Mouse (Mus musculus) ES-E14 (cell line): ENCODE results near the gene Fzr1. TPM values are rescaled to one million over a fixed set of nuclear protein-coding genes. Genes with fewer than 3 reads are reported as not detected.
A peak's percentile ranks its signal among the peaks of the same experiment; 100 is the strongest.

Experiments
- DNase-seq: peaks from one replicate; pipeline ENCODE4 v3.0.0-alpha.2; 2013; ENCODE audit warnings: low read depth, low spot score
- H3K27ac ChIP-seq: 2 replicates; pipeline ENCODE4 v1.5.1; 2012; ENCODE audit warnings: low read depth, mild to moderate bottlenecking, low read length, moderate library complexity, mixed read lengths; ENCODE audit not compliant: poor library complexity, insufficient read depth, severe bottlenecking
- H3K36me3 ChIP-seq: 2 replicates; pipeline ENCODE4 v1.6.1; 2012; ENCODE audit warnings: mild to moderate bottlenecking, low read length, moderate library complexity, mixed read lengths; ENCODE audit not compliant: control insufficient read depth, poor library complexity, insufficient read depth, severe bottlenecking
- H3K4me1 ChIP-seq, 2 experiments: fragments of 150-350 bp in 1 of 2; sonication (generic) in 1 of 2; 2 replicates each; pipeline ENCODE4 v1.6.1; 2012; ENCODE audit warnings: low read length in 2 of 2, mild to moderate bottlenecking in 1 of 2, mixed read lengths in 1 of 2; ENCODE audit not compliant: control insufficient read depth in 2 of 2, insufficient read depth in 2 of 2, poor library complexity in 1 of 2
- H3K4me3 ChIP-seq, 2 experiments: fragments of 150-350 bp in 1 of 2; sonication (generic) in 1 of 2; 2 replicates each; pipeline ENCODE4 v1.5.1; 2012; ENCODE audit warnings: low read length in 2 of 2, low read depth in 1 of 2, mild to moderate bottlenecking in 1 of 2, mixed read lengths in 1 of 2; ENCODE audit not compliant: insufficient read depth in 1 of 2, poor library complexity in 1 of 2, severe bottlenecking in 1 of 2
- H3K9ac ChIP-seq: 2 replicates; pipeline ENCODE4 v1.6.1; 2012; ENCODE audit warnings: low read depth, mild to moderate bottlenecking, low read length, mixed read lengths; ENCODE audit not compliant: poor library complexity, insufficient read depth, severe bottlenecking
- H3K9me3 ChIP-seq: fragments of 150-350 bp; sonication (generic); 2 replicates; pipeline ENCODE4 v1.6.1; 2012; ENCODE audit warnings: low read depth, mild to moderate bottlenecking, low read length; ENCODE audit not compliant: control insufficient read depth, insufficient read depth
- CHD2 ChIP-seq: IDR thresholded peaks from 2 replicates; pipeline ENCODE4 v1.6.1; 2014; ENCODE audit warnings: mild to moderate bottlenecking, low read depth, low read length, inconsistent platforms
- HCFC1 ChIP-seq: IDR thresholded peaks from 2 replicates; pipeline ENCODE4 v1.6.1; 2012; ENCODE audit warnings: low read length, inconsistent platforms, borderline replicate concordance; ENCODE audit not compliant: insufficient read depth
- MAFK ChIP-seq: IDR thresholded peaks from 2 replicates; pipeline ENCODE4 v1.6.1; 2014; ENCODE audit warnings: mild to moderate bottlenecking, low read depth, low read length, inconsistent platforms; ENCODE audit not compliant: insufficient read depth
- ZC3H11A ChIP-seq: IDR thresholded peaks from 2 replicates; pipeline ENCODE4 v1.6.1; 2012; ENCODE audit warnings: low read depth, mild to moderate bottlenecking, inconsistent platforms, low read length, borderline replicate concordance
- ZNF384 ChIP-seq: IDR thresholded peaks from 2 replicates; pipeline ENCODE4 v1.6.1; 2012; ENCODE audit warnings: low read depth, low read length, inconsistent platforms
- in situ Hi-C, 2 experiments: fragments of 600-800 bp; cut with MboI; formaldehyde crosslinking; loops; one replicate each; pipeline ENCODE4 v1.15.1; 2025; ENCODE audit warnings: low sequenced_read_pairs in 2 of 2, inconsistent platforms in 1 of 2; ENCODE audit not compliant: unreplicated experiment in 2 of 2
- total RNA-seq: library from RNA; depleted of rRNA; stranded (reverse); fragments of 300-350 nt; gene quantifications from 2 replicates; pipeline ENCODE4 v1.2.3, GENCODE M21; 2012

The Fzr1 gene
- total RNA-seq, 1 experiment: 63.0 TPM

DNA sequence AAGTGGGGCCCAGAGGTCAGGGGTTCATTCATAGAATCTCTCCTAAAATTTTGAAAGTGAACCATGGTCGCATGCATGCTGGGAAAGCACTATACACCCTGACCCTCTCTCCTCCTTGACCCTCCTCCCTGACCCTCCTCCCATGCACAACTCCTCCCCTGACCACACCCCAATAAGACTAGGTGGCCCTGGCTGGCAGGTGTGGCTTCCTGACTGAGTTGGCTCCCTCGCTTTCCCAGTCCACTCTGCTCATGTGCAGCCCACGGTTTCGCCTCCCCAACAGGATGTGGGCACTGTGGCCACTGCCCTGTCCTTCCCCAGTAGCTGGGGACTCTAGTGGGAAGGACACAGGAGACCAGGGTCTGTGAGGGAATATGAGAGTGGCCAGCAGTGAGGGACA lies 32.0 kb upstream of the Fzr1 start:
- Histone ChIP-seq H3K4me1 (peaks cover 4 to 71% of the 10 kb centered on the region in 2 experiments), H3K9ac (no peak overlapping the region; the same call in 1 of the 2 replicates), H3K9me3 (no peaks in the 10 kb centered on the region), H3K36me3 (peaks cover 5% of the 10 kb centered on the region; the same call in 1 of the 2 replicates), H3K27ac (no peak overlapping the region), H3K4me3 (peak overlapping the region; percentile 37 to 50; a peak in 2 of 4 replicates)
- in situ Hi-C loops: no loop called here
- no peak for TF ChIP-seq CHD2
- no peak for TF ChIP-seq ZNF384
- TF ChIP-seq MAFK: no peak
- TF ChIP-seq HCFC1: no peak
- TF ChIP-seq ZC3H11A: no peak
- DNase-seq: no peak

DNA sequence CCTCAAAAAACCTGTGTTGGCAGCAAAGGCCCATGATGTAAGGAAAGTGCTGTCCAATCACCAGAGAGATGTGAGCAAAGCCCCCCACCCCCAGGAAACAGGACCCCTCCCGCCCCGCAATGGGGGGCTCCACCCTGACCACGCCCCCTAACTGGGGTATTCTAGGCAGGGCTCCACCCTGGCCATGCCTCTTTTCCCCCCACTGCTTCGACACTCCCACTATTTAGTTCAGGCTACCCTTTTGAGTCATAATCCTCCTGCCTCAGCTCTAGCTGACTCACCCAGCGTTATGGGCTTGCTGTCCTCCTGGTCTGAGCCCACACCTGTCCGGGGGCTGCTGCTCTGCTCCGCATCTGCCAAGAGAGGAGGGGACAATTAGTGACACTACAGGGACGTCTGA lies 31.0 kb upstream of the Fzr1 start:
- DNase-seq: no peak
- H3K27ac ChIP-seq: peak overlapping the region; percentile 38; the same call in 1 of the 2 replicates

DNA sequence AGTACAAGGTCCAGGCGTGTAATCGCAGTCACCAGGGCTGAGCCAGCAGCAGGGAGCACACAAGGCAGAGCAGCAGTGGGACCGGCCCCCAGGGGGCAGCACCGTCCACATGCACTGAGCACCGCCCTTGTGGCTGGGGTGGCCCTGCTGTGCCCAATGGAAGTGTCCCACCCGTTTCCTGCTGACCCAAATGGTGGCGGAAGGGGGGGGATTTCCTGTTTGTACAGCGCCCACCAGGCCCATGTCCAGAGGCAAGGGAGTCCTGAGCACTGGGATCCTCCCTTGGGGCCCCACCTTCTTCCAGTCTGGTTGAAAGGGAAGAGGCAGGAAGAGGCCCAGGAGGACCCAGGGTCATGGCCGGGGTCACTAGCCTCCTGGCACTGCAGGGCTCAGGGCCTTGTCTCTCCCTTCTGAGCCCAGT lies 30.6 kb upstream of the Fzr1 start:
- Histone ChIP-seq H3K4me3 (peak overlapping the region; percentile 19 to 37; a peak in 3 of 4 replicates), H3K9ac (no peak overlapping the region), H3K9me3 (no peaks in the 10 kb centered on the region), H3K27ac (peak overlapping the region; percentile 38), H3K4me1 (peaks cover under 1 to 72% of the 10 kb centered on the region in 2 experiments; a peak in 3 of 4 replicates), H3K36me3 (peaks cover 12% of the 10 kb centered on the region; the same call in 1 of the 2 replicates)
- in situ Hi-C loops: no loop called here
- TF ChIP-seq ZC3H11A: no peak
- no peak for TF ChIP-seq MAFK
- TF ChIP-seq ZNF384: no peak
- no peak for TF ChIP-seq CHD2
- no peak for TF ChIP-seq HCFC1
- DNase-seq: no peak

More for the DNA sequence above, 31.0 kb upstream of the Fzr1 start:
- peak overlapping the region; percentile 19; the same call in 1 of the 2 replicates for H3K9ac ChIP-seq
- peaks cover 11% of the 10 kb centered on the region; the same call in 1 of the 2 replicates for H3K36me3 ChIP-seq
- peak overlapping the region; percentile 37 to 50; a peak in 3 of 4 replicates for H3K4me3 ChIP-seq
- peaks cover 2 to 72% of the 10 kb centered on the region in 2 experiments for H3K4me1 ChIP-seq
- in situ Hi-C loops: no loop called here
- no peak for TF ChIP-seq HCFC1
- no peaks in the 10 kb centered on the region for H3K9me3 ChIP-seq

DNA sequence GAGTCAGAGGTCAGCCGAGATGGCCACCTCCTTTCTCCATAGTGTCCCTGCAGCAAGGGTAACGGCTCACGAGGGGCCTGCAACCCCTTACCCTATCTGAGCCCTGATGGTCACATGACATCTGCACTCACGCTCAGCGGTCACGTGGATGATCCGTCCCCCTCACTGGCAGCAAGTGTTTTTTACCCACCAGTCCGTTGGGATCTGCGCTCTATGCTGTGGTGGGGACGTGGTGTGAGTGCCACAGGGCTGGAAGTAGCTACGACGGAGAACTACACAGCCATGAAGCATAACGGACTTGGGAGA lies 30.1 kb upstream of the Fzr1 start:
- Histone ChIP-seq H3K4me3 (peak overlapping the region in 1 of 2 experiments; percentile 19; a peak in 2 of 4 replicates), H3K36me3 (peaks cover 12% of the 10 kb centered on the region; the same call in 1 of the 2 replicates), H3K9ac (no peak overlapping the region; the same call in 1 of the 2 replicates), H3K27ac (no peak overlapping the region), H3K4me1 (peaks cover 3 to 73% of the 10 kb centered on the region in 2 experiments; a peak in 3 of 4 replicates), H3K9me3 (no peaks in the 10 kb centered on the region)
- DNase-seq: no peak
- no peak for TF ChIP-seq CHD2
- no peak for TF ChIP-seq ZNF384
- no peak for TF ChIP-seq ZC3H11A
- no peak for TF ChIP-seq MAFK
- TF ChIP-seq HCFC1: no peak
- in situ Hi-C loops: no loop called here
